Mouse (Mus musculus): Measurements from ENCODE around the gene Capg.

- TF ChIP-seq E2F4 (IDR thresholded peaks at IDR 0.05; ENCODE audit: borderline replicate concordance, low read depth, low read length), result no peak
- TF ChIP-seq POLR2A (IDR thresholded peaks at IDR 0.05; ENCODE audit: control insufficient read depth in 1 of 2, insufficient read depth in 1 of 2, low read depth in 1 of 2, low read length in 2 of 2, poor library complexity in 1 of 2), result no peak
- TF ChIP-seq ZC3H11A (IDR thresholded peaks at IDR 0.05; ENCODE audit: low read depth, low read length), result no peak
- TF ChIP-seq CHD1 (IDR thresholded peaks at IDR 0.05; ENCODE audit: low read depth, low read length), result no peak
- TF ChIP-seq CTCF (IDR thresholded peaks at IDR 0.05 in 2 of 3, conservative IDR thresholded peaks at IDR 0.05 in 1 of 3; ENCODE audit: control insufficient read depth in 1 of 3, insufficient read depth in 1 of 3, low read depth in 2 of 3, low read length in 3 of 3, poor library complexity in 1 of 3, severe bottlenecking in 1 of 3), result no peak
- TF ChIP-seq ETS1 (IDR thresholded peaks at IDR 0.05; ENCODE audit: low read depth, low read length), result no peak
- no peak for TF ChIP-seq EP300 (IDR thresholded peaks at IDR 0.05; ENCODE audit: low read depth in 1 of 2, low read length in 2 of 2)
- TF ChIP-seq POLR2AphosphoS5 (IDR thresholded peaks at IDR 0.05; ENCODE audit: borderline replicate concordance, low read depth, low read length), result no peak
Measured at GRCm38 (mm10) chr6:72519892-72520663, 24.1 kb upstream of the Capg start.
